Mouse (Mus musculus): ENCODE measurements at regions not wholly inside any gene's neighbourhood (a gene's known extent, or its start where the extent isn't known, plus 50 kb on each side); places are given as distances from the start of the nearest gene placed in this dataset.
"Not testable (repeated sequence)": the region's sequence is repeated elsewhere in the genome, so short reads cannot be mapped to it uniquely, and the experiment has no call there.

- DNase-seq (ENCODE audit: low read depth, low spot score) = peak; percentile 82
Observed at GRCm38 (mm10) chr4:8084954-8085639, 153.7 kb downstream of the Car8 start.

- no peak for DNase-seq (ENCODE audit: low read depth, low spot score)
Observed at GRCm38 (mm10) chr4:8079349-8079748, 159.5 kb downstream of the Car8 start.

DNA sequence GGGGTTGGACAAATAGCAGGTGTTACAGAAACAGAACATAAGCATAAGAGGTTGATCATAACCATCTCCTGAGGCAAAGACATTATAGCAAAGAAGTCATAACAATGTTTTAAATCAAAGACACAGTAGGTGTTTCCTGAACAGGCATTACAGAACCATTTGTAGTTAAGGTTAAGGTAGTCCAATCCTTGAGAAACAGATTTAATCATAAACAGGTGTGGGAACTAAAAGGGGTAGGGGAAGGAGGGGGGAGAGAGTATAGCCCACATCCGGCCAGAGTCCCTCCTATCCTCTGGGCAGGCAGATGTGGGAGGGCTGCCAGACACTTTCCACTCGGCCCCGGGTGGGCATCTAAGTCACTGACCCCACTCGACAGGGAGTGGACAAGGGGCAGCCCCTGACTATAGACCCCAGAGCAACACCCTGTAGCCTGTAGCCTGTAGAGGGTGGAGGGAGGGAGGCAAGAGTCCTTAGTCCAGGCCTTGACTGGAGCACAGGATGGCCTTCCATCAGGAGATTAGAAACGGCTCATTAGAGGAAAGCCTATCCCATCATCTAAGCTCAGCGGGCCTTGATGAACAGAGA lies 165.8 kb downstream of the Car8 start:
- DNase-seq (ENCODE audit: low read depth, low spot score) = peak; percentile 15

GRCm38 (mm10) chr4:8070693-8071092 lies 168.1 kb downstream of the Car8 start:
- not testable (repeated sequence) for DNase-seq (ENCODE audit: low read depth, low spot score)

DNA sequence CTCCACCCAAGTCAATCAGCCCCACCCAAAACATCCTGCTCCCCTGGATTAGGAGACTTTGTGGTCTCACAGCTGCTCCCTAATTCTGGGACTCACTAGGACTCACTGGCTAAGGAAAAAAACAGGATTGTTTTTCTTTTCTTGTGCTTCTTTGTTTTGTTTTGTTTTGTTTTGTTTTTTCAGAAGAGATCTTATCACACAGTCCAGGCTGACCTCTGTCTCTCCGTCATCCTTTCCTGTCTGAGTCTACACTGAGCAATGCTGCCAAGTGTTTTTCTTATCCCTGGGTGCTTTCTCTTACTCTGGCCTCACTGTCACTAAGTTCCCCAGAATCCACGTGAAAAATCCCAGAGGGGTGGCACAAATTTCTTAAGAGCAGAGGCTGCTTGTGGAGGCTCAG lies 170.8 kb downstream of the Car8 start:
- no peak for DNase-seq (ENCODE audit: low read depth, low spot score)

DNA sequence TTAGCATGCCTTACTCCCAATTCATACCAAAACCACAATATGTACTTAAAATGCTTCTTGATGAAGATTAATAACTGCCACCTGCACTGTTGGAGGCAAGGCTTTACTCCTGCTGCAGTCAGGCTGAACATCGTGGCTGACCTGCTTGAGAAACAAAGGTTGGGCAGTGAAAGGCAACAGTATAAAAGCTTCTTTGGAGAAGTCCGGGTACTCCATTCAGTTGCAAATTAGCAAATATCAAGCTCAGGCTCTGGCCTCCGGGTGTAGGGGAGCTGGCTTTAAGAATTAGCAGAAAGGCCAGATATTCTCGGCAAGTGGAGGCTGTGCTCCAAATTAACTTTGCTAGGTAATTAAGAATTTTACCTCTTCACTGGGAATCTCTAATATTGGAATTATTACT lies 197.1 kb downstream of the Car8 start:
- peak; percentile 12 for DNase-seq (ENCODE audit: low read depth, low spot score)

- DNase-seq (ENCODE audit: low read depth, low spot score) = no peak
Observed at GRCm38 (mm10) chr4:8037863-8038262, 201.0 kb downstream of the Car8 start.

DNA sequence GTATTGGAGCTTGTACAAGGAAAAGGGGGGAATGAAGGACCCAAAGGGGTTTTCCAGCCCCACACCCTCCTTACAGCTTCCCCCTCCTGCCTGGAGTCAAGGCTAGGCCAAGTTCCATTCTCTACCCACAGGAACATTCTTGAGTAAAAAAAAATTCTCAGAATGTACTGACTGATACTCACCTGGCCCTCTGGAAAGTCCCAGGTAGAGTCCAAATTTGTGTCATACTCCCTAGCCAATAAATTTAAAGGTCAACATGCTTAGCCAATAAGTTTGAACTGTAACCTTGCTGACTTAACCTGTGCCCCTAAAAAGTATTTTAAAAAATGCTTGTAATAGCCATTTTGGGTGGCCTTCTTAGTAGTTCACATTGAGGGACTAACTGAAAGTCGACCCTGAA lies 205.4 kb downstream of the Car8 start:
- DNase-seq (ENCODE audit: low read depth, low spot score) = not testable (repeated sequence)

GRCm38 (mm10) chr4:8005155-8005554 lies 233.7 kb downstream of the Car8 start:
- DNase-seq (ENCODE audit: low read depth, low spot score) = peak; percentile 63

DNA sequence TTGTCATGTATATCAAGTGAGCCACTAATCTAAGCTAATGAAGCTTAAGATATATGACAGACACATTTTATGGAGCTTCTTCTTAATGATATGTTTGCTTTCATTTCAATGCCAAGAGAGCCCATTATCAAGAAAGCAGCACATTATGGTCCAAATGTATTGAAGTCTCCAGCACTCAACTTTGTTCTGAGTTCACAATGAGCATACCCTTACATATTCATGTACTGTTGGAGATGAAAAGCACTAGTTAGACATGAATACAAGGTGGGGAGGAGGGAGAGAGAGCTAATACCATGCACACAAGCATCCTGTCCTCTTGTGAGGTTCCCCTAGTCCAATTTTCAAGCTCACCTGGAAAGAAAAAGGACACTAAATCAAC lies 241.3 kb downstream of the Car8 start:
- peak; percentile 15 for DNase-seq (ENCODE audit: low read depth, low spot score)

GRCm38 (mm10) chr4:7996923-7997574 lies 241.8 kb downstream of the Car8 start:
- peak; percentile 55 for DNase-seq (ENCODE audit: low read depth, low spot score)

DNA sequence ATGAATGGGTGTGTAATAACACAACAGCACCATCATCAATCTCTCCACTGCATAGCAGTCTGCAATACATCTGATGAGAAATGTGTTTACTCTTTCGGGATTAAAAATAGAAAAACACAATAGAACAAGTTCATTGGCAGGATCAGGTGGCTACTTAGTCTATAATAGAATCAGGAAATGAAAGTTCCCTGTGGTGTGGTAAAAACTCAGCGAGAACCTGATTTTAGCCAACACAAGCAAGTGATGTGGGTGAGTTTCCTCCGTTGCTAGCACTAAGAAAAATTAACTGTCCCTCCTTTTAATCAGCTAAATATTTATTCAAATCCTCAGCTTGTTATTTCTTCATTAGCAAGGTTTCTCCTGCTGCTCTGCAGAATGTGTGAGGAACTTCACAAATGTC lies 245.9 kb downstream of the Car8 start:
- no peak for DNase-seq (ENCODE audit: low read depth, low spot score)

GRCm38 (mm10) chr4:7987781-7988180 lies 251.1 kb downstream of the Car8 start:
- no peak for DNase-seq (ENCODE audit: low read depth, low spot score)

- no peak for DNase-seq (ENCODE audit: low read depth, low spot score)
Observed at GRCm38 (mm10) chr4:7987346-7987745, 251.5 kb downstream of the Car8 start.

DNA sequence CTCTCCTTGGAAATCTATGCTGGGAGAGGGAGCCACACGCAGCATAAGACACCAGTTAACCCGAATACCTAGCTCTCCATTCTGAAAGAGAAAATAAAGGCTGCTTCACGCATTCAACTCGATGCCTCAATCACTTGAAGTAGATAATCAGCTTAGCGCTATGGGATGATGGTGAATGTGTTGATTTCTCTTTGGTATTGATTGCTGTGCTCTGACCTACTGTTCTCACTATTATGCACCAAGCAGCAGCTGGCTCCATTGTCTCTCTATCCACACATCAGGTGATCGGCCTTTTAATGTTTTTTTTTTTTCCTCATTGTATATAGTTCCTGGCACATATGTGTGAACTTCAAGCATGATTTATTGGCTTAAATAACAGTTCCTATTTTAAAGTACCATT lies 254.0 kb downstream of the Car8 start:
- no peak for DNase-seq (ENCODE audit: low read depth, low spot score)

DNA sequence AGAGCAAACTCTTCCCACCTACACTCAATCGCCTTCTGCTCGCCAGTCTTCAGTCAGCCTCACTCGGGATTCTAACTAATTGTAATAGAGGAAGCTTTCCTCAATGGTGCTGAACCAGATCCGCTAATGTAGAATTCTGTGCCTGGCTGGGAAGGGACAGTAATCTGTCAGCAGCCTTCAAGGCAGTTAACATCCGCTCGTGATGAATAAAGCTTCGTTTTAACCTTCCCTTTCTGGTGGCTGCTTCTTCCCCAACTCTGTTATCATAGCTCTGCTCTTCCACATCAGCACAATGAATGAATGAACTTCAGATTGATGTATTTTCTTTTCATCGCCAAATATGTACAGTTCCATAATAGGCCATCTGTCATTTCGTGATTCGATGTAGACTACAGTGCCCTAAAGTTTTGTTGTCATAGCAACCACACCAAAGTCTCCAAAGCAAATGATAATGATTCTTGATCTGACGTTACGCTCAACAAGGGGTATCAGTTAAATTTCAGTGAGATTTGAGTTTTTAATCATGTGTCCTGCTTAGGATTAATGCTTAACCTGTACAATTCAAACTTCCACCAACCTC lies 259.0 kb downstream of the Car8 start:
- DNase-seq (ENCODE audit: low read depth, low spot score) = no peak

DNA sequence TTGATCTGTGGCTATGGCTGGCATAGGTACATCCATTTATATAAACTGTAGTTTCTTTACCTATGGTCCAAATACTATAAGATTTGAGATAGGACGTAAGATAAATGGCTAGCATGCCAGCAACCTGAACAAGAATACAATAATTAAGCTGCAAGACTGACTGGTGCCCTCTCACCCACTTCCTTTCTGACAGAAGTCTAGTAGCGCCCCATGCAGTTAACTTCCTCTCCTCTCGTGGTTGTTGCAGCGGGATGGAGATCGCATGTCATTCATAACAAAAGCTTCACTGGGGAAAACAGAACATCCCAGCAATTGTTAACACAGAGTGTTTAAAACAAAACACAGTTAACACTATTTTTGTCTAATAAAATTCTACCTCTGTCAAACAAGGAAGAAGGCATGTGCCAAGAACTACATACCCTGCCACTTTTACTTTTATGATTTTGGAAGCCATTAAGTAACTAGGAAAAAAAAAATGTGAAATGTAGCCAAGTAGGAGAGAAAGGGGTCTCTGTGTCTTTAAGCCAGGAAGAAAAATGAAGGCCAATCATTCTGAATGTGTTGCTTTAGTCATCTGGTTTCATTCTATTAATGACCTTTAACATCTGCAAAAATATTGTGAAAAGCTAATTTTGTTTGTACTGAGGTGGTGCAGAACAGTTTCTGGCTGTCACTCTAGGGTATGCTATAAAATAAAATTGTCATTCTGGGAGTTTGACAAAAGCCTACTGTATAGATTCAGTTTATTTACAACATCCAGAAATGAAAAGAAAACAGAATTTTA lies 261.0 kb downstream of the Car8 start:
- DNase-seq (ENCODE audit: low read depth, low spot score) = no peak

GRCm38 (mm10) chr4:7970272-7970671 lies 268.6 kb downstream of the Car8 start:
- no peak for DNase-seq (ENCODE audit: low read depth, low spot score)

DNA sequence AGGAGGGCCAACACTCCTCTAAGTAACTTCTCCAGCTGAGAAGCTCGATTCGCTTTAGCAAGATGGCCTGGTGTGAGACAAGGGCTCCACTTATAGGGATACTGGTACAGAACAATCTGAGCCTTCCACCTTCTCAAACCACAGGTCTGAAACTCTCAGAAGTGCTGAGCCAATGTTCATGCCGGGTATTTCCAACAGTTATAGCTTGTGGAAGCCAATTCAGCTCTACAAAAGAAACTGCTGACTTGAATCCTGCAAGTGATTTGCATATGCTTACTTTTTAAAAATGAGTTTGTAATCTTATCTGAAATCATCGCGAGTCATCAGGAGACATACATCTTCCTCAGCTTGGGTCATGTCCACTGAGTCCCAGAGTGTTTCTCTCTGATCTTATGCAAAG lies 273.2 kb downstream of the Car8 start:
- DNase-seq (ENCODE audit: low read depth, low spot score) = no peak

- DNase-seq (ENCODE audit: low read depth, low spot score) = no peak
Observed at GRCm38 (mm10) chr4:7961521-7962172, 277.2 kb downstream of the Car8 start.

GRCm38 (mm10) chr4:7960335-7960734 lies 278.5 kb downstream of the Car8 start:
- DNase-seq (ENCODE audit: low read depth, low spot score) = no peak

Measured in mesoderm, embryonic 11.5 days (tissue).